Mouse (Mus musculus): ENCODE results near the gene Fstl4.

Fstl4 gene

GRCm38 (mm10) chr11:53229011-53229410 lies 464.6 kb downstream of the Fstl4 start:
- DNase-seq (ENCODE audit: low read depth, low spot score), result no peak

GRCm38 (mm10) chr11:53231836-53232235 lies 467.4 kb downstream of the Fstl4 start:
- no peak for DNase-seq (ENCODE audit: low read depth, low spot score)

GRCm38 (mm10) chr11:53233590-53233989 lies 469.2 kb downstream of the Fstl4 start:
- no peak for DNase-seq (ENCODE audit: low read depth, low spot score)
